Mouse (Mus musculus) c-Kit-negative CD71-positive TER-119-positive erythroid progenitor cells, embryonic 14.5 days (primary cell): ENCODE measurements around the gene Zfp26.

Experiments
- DNase-seq: peaks from one replicate; pipeline ENCODE4 v3.0.0-alpha.2; 2013; ENCODE audit warnings: low read depth, low spot score

Gene Zfp26

DNA sequence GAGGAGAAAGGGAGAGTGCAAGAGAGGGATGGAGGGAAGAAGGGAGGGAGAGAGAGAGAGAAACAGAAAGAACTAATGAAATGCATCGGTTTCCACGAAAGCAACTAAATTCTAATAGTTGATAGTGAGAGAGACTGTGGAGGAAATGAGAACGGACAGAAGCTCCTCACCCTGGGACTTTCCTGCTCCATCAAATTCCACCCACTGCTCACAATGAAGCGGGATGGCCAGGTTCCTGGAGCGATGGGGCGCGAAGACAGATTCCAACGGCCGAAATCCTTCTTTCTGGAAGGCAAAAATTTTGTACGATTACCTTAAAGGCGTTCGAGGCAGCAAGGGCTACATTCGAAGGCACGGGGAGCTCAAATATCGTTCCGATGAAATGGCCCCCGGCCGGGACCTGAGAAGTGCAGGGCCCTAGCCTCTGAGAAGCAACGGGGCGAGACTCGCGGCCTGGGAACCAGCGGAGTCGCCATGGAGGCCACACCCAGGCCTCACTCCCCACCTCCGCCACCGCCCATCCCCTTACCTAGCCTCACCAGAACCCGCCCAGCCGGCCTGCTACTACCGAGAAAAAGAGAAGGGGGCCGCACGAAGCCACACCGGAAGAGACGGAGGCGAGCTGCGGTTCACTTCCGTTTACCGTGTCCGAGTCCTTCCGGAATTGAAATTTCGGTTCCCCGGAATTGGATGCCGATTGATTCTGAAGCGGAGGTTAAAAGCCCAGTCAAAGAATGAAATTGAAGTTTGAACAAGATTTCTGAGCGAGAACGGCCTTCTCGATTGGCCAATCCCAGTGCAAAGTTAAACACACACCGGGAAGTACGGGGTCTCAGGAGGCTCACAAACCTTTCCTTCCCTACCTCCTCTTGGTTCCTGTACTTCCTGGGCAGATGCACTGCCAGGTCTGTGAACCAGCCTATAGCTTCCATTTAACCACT, at the start of gene Zfp26:
TSS of gene Zfp26 (minus strand) at position 786 of the 941 bp plus-strand sequence.
- DNase-seq = peak; percentile 47

DNA sequence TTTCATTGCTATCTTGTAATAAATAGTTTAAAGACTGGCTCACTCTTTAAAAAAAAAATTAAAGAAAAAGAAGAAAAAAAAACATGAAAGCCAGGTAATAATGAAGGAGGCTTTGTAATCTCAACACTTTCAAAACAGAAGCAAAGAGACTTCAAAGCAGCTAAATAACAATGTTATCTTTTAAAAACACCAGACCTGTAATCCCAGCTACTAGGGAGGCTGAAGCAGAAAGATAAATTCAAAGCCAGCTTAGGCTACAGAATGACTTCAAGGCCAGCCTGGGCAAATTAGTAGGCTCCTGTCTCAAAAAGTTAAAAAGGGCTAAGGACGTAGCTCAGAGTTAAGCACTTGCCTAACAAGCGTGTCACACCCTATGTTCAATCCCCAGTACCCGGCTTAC, 49.7 kb upstream of the Zfp26 start:
- DNase-seq = no peak

GRCm38 (mm10) chr9:20504801-20505200, 44.8 kb upstream of the Zfp26 start:
- no peak for DNase-seq

GRCm38 (mm10) chr9:20493281-20493680, 33.3 kb upstream of the Zfp26 start:
- peak; percentile 33 for DNase-seq

DNA sequence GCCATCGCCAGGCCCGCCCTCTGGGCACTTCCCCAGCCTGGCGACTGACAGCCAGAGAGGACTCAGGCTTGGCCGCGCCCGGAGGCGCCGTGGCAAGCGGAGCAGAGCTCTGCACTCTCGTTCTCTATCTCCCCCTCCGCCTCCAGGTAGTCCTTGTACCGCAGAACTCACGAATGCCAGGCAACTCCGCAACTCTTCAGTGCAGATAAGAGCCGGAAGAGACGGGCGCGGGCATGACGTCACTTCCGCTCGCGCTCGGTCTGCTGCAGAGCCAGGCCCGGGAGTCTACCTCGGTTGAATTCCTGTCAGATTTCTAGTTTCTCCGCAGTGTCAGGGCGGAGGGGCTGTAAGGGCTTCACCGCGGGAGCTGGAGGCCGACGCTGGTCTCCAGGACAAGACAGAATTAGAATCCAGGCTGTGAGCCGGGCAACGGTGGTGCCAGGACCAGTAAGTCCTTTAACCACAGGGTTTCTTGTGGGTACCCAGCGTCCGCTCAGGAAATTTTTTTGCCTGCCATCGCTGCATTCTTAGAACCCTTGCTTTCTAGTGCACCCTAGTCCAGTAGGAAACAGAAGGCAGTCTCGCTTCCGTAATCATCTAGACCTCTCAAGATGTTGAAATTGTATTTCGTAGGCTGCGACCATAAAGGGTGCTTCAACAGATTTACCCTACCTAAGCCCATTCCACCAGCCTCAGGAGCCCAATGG, 32.7 kb upstream of the Zfp26 start, which contains the start of gene Zfp426:
TSS of gene Zfp426 (minus strand) at position 220 of the 707 bp plus-strand sequence.
- peak; percentile 91 for DNase-seq

GRCm38 (mm10) chr9:20491858-20492526, 32.0 kb upstream of the Zfp26 start:
- peak; percentile 27 for DNase-seq

DNA sequence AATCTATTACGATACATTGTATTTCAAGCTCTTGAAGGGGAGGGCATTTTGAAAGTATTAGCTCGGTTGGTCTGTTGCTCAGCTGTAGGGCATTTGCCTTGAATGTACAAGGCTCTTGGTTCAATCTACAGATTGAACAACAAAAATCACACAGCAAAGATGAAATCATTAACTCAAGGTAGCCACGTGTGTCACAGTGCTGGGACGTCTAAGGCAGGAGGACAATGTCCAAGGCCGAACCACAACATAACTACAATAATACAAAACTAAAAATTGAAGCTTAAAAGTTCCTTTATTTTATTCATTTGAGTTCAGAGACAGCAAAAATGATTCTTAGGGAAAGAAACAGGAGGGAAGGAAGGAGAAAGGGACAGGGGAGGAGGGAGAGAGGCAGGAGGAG, 29.6 kb upstream of the Zfp26 start:
- DNase-seq = no peak

DNA sequence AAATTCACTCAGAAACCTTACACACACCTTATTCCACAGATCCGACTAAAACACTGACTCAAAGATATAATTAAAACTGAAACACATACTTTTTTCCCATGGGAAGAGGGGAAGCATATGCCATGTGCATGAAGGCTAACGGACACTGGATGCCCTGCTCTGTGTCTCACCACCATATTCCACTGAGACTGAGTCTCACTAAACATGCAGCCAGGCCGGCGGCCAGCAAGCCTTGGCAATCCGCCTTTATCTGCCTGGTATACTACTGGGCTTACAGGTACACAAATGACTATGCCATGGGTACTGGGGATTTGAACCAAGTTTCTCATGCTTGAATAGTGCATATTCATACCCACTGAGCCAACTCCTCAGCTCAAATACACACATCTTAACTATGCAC, 19.4 kb upstream of the Zfp26 start:
- DNase-seq = no peak

DNA sequence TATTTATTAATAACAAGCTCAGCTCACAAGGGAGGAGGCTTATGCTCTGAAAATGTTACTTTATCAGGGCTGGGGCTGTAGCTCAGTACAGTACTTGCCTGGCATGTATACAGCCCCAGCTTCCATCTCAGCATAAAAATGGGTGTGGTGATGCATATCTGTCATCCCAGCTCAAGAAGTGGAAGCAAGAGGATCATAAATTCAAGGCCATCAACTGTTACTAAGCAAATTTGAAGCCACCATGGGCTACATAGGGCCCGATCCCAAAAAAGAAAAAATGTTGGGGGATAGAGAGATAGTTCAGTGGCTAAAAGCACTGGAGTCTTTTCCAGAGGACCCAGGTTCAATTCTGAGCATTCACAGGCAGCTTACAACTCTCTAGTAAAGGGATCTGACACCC, 16.7 kb upstream of the Zfp26 start:
- DNase-seq = no peak

DNA sequence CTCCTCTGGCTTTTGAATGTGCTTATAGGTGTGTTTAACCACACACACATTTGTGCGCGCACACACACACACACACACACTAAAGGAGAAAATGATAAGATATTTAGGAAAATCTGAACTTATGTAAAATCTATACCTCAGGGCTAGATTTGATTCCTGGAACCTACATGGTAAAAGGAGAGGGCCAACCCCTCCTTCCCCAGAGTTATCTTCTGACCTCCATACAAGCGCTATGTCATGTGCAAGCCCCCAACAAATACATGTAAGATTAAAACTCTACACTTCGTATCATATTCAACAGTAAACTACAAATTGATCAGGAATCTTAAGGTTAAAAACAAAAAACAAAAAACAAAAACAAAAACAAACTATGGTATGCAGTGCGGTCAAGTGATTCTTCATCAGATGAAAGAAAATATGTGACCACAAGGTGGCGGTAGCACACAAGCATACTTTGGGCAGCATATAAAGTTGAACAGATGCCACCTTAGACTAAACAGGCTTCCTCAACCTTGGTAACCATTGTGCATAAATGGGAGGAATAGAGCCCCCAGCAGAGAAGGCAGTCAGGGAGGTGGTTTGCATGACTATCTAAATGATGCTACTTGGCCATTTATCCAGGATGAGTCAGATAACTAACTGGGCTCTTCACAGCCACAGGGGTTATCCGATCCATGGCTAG, 6.9 kb upstream of the Zfp26 start:
- peak; percentile 56 for DNase-seq

DNA sequence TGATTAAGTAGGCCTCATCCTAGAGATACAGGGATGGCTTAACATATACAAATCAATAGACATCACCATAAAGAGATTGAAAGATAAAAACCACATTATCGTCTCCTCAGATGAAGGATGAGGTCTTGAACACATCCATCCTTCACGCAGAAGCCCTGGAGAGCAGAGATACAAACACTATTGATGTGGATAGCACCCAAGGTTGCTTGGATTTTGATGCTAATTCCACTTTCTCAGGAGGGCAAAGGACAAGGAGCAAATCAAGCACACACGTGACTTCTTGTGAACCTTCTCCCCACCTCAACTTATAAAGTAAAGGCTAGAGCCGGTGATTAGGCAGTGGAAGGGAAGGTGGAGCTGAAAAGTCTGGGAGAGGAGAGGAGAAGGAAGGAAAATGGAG, 6.3 kb downstream of the Zfp26 start:
- DNase-seq = no peak

GRCm38 (mm10) chr9:20451493-20451892, 8.5 kb downstream of the Zfp26 start:
- no peak for DNase-seq

- no peak for DNase-seq
These were observed 16.7 kb downstream of the Zfp26 start for GRCm38 (mm10) chr9:20443183-20443783.

- no peak for DNase-seq
These were observed 30.0 kb downstream of the Zfp26 start for GRCm38 (mm10) chr9:20430004-20430403.

DNA sequence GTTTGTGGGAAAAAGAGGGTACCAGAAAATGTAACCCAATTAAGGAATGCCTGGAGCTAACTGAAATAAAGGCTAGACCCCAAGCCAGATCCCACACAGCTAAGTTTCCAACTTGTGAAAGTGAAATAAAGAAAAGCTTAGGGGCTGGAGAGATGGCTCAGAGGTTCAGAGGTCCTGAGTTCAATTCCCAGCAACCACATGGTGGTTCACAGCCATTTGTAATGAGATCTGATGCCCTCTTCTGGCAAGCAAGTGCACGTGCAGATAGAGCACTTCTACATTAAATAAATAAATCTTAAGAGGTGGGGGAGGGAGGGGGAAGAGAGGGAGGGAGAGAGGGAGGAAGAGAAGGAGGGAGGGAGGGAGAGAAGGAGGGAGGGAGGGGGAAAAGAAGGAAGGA, 48.5 kb downstream of the Zfp26 start:
- DNase-seq = no peak

DNA sequence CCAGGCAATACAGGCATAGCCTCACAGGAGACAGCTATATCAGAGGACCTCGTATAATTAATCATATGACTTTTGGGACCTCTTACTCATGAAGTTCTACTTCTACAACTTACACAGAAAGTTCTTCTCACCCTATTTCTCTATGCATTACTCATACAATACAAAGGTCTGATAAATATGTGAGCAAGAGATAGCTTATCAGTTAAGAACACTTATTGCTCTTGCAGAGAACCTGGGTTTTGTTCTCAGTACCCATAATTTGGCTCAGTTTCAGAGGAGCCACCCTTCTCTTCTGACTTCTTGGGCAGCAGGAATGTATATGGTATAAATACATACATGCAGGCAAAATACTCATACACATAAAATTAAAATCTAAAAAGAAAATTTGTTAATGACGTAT, 50.6 kb downstream of the Zfp26 start:
- no peak for DNase-seq

DNA sequence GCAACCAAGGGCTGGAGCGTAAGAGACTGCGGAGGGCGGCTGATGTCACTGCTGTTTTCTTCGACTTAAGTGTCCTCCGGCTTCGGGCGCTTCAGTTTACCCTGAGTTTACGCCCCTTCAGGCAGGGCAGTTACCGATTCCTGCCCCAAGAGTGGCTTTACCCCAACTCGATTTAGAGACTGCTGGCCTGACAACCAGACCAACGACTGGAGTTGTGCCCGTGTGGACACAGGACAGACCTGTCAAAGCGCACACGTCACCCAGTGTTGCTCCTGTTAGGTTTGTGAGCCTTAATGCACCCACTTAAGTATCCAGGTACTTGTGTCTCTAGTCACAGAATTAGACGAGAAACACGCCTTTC, 74.6 kb downstream of the Zfp26 start:
- no peak for DNase-seq

DNA sequence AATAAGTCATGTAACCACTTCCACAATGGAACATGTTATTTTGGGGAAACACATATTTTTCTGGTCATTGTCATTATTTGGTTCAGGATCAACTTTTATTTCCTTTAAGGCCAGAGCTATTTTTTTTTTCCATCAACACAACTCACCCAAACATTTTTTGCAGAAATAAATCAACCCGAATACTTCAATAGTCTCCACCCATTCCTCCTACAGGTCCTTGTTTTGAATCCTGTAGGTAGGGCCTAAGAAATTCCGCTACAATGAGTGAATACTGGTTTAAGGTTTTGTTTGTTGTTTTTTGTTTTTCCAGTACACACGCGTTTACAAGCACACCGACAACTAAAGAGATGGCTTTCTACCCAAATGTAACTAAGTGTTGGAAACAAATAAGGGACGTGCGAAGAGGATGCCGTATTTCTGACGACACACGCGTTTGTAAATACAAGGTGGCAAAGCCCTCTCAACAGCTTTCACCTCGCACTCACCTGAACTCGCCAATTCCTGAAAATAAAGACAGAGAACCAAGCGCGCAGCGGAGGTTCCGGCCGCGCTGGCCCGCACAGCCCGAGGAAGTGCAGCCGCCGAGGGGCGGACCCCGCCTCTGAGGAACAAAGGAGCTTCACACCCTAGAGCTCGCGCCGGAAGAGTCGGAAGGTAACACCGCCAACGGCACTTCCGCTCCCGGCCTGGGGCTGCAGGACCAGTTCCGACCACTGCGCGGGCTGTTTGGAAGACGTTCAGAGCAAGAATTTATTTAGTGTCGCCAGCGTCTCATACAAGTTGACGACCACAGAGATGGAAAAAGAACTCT, 75.2 kb downstream of the Zfp26 start, which contains the start of gene Zfp560:
TSS of gene Zfp560 (minus strand) at position 646 of the 811 bp plus-strand sequence.
- peak; percentile 74 for DNase-seq

DNA sequence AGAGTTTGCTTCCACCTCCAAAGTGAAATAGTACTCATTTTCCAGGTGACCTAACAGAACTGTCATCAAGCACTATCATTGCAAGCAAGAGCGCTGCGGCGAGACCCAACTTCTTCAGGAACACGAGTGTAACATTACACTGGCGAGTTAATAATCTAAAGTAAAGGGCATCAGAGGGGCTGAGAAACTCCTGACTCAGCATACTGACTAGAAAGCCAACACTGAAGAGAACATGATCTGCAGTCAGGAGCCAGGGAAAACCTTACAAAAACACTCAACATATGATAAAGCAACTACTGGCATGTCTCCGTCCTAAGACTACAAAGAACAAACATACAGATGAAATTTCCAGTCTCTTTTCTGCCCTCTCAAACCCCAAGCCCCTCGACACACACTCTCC, 76.3 kb downstream of the Zfp26 start:
- DNase-seq = no peak
